Mouse (Mus musculus): ENCODE measurements around the gene Msx1. TPM values are rescaled to one million over a fixed set of nuclear protein-coding genes. Genes with fewer than 3 reads are reported as not detected.

Msx1 gene
- polyA plus RNA-seq, 1 experiment from 2014 or later: 0.63 TPM

- no peak overlapping the region for H3K4me3 ChIP-seq
- H3K4me1 ChIP-seq: no peaks in the 10 kb centered on the region
- H3K36me3 ChIP-seq: no peaks in the 10 kb centered on the region
- 46% methylated on average over 4 of the region's 4 CpGs for WGBS (ENCODE audit: insufficient replicate concordance)
- H3K27me3 ChIP-seq (replicated peaks): no peaks in the 10 kb centered on the region; the same call in 1 of the 2 replicates
- no peak overlapping the region for H3K9ac ChIP-seq
- no peaks in the 10 kb centered on the region for H3K9me3 ChIP-seq (replicated peaks)
- no peak overlapping the region for H3K4me2 ChIP-seq
- no peak for ATAC-seq
- H3K27ac ChIP-seq: no peak overlapping the region
Observed at GRCm38 (mm10) chr5:37774011-37774410, 50.4 kb downstream of the Msx1 start.

- WGBS (ENCODE audit: insufficient replicate concordance): 66% methylated on average over 6 of the region's 6 CpGs
- no peak overlapping the region for H3K9ac ChIP-seq
- H3K36me3 ChIP-seq: no peaks in the 10 kb centered on the region
- no peak for ATAC-seq
- H3K27ac ChIP-seq: no peak overlapping the region
- no peaks in the 10 kb centered on the region for H3K4me1 ChIP-seq
- H3K27me3 ChIP-seq (replicated peaks): no peaks in the 10 kb centered on the region
- H3K4me3 ChIP-seq: no peak overlapping the region
- no peak overlapping the region for H3K4me2 ChIP-seq
- no peaks in the 10 kb centered on the region for H3K9me3 ChIP-seq (replicated peaks)
Observed at GRCm38 (mm10) chr5:37770870-37771269, 53.5 kb downstream of the Msx1 start.

Other genes with a start within 250 kb of the Msx1 start
- gene Stk32b, start 107.4 kb downstream of the Msx1 start, polyA plus RNA-seq (2016; fragmentation: Nextera tagmentation; extraction: Ambion mirVana): 0.17 and 0.25 TPM in 2 replicates
- gene Cytl1, start 89.1 kb downstream of the Msx1 start, polyA plus RNA-seq (2016; fragmentation: Nextera tagmentation; extraction: Ambion mirVana): not detected in 2 replicates
- 20.0 and 20.2 TPM in 2 replicates for gene Stx18, start 214.2 kb upstream of the Msx1 start, polyA plus RNA-seq (2016; fragmentation: Nextera tagmentation; extraction: Ambion mirVana)

Data from liver, embryonic 12.5 days (tissue).